Mouse (Mus musculus) neural tube, embryonic 15.5 days (tissue): ENCODE measurements around the gene Snap23. TPM values are rescaled to one million over a fixed set of nuclear protein-coding genes. Genes with fewer than 3 reads are reported as not detected.
A peak's percentile ranks its signal among the peaks of the same experiment; 100 is the strongest.

ENCODE experiments used
- ATAC-seq: fragments of 200-750 bp; cut with Nextera tagmentation; 2 replicates; pipeline ENCODE4 v1.8.0; 2017; ENCODE audit warnings: mild to moderate bottlenecking, moderate TSS enrichment, moderate library complexity; ENCODE audit not compliant: low FRiP score
- H3K27ac ChIP-seq: fragments of 300-500 bp; sonication (generic); replicated peaks from 2 replicates; pipeline ENCODE4 v1.5.1; 2015; ENCODE audit warnings: mild to moderate bottlenecking, inconsistent platforms
- H3K27me3 ChIP-seq: fragments of 300-500 bp; sonication (generic); replicated peaks from 2 replicates; pipeline ENCODE4 v1.6.1; 2015; ENCODE audit warnings: inconsistent platforms
- H3K36me3 ChIP-seq: fragments of 300-500 bp; sonication (generic); 2 replicates; pipeline ENCODE4 v1.6.1; 2015; ENCODE audit warnings: inconsistent platforms
- H3K4me1 ChIP-seq: fragments of 300-500 bp; sonication (generic); 2 replicates; pipeline ENCODE4 v1.6.1; 2015; ENCODE audit warnings: inconsistent platforms
- H3K4me2 ChIP-seq: fragments of 300-500 bp; sonication (generic); 2 replicates; pipeline ENCODE4 v1.6.1; 2015; ENCODE audit warnings: inconsistent platforms, mild to moderate bottlenecking, moderate library complexity
- H3K4me3 ChIP-seq: fragments of 300-500 bp; sonication (generic); replicated peaks from 2 replicates; pipeline ENCODE4 v1.5.1; 2015; ENCODE audit warnings: mild to moderate bottlenecking, inconsistent platforms
- H3K9ac ChIP-seq: fragments of 300-500 bp; sonication (generic); replicated peaks from 2 replicates; pipeline ENCODE4 v1.6.1; 2015; ENCODE audit warnings: mild to moderate bottlenecking, inconsistent platforms
- H3K9me3 ChIP-seq: fragments of 300-500 bp; sonication (generic); replicated peaks from 2 replicates; pipeline ENCODE4 v1.6.1; 2016; ENCODE audit warnings: inconsistent platforms
- WGBS: fragments of 180-500 bp; shearing (Covaris S2); methylation state at CpG from one replicate; pipeline ENCODE4 v1.1.7; 2015; ENCODE audit warnings: mixed read lengths; 5-methylcytosine and 5-hydroxymethylcytosine counted together
- polyA plus RNA-seq: library from polyadenylated mRNA; unstranded; fragments of >200 nt; fragmentation: Nextera tagmentation; extraction: Ambion mirVana; gene quantifications from 2 replicates; pipeline ENCODE4 v1.2.1, GENCODE M21; 2015

Snap23 gene
- polyA plus RNA-seq = 17.1 and 23.8 TPM in 2 replicates

GRCm38 (mm10) chr2:120566886-120567797 lies at the start of gene Snap23:
Snap23 (plus strand) TSS chr2:120567671.
- H3K9me3 ChIP-seq = no peaks in the 10 kb centered on the region
- H3K4me1 ChIP-seq = peaks cover 29% of the 10 kb centered on the region
- H3K27ac ChIP-seq = peak within 1 kb of the TSS; percentile 76
- H3K4me3 ChIP-seq = peak within 1 kb of the TSS; percentile 59
- peaks cover 7% of the 10 kb centered on the region; the same call in 1 of the 2 replicates for H3K36me3 ChIP-seq
- ATAC-seq = peak; percentile 90
- H3K4me2 ChIP-seq = peak within 1 kb of the TSS; percentile 67
- H3K27me3 ChIP-seq = no peaks in the 10 kb centered on the region
- 2% methylated on average over 42 of the region's 42 CpGs for WGBS
- H3K9ac ChIP-seq = peak within 1 kb of the TSS; percentile 63

- Histone ChIP-seq H3K27ac (no peak overlapping the region), H3K9me3 (no peaks in the 10 kb centered on the region), H3K4me1 (no peaks in the 10 kb centered on the region), H3K4me2 (no peak overlapping the region), H3K4me3 (no peak overlapping the region), H3K36me3 (peaks cover 89% of the 10 kb centered on the region), H3K9ac (no peak overlapping the region), H3K27me3 (no peaks in the 10 kb centered on the region)
- no peak for ATAC-seq
- 92% methylated on average over 5 of the region's 5 CpGs for WGBS
Observed at GRCm38 (mm10) chr2:120518547-120519210, 48.8 kb upstream of the Snap23 start.

DNA sequence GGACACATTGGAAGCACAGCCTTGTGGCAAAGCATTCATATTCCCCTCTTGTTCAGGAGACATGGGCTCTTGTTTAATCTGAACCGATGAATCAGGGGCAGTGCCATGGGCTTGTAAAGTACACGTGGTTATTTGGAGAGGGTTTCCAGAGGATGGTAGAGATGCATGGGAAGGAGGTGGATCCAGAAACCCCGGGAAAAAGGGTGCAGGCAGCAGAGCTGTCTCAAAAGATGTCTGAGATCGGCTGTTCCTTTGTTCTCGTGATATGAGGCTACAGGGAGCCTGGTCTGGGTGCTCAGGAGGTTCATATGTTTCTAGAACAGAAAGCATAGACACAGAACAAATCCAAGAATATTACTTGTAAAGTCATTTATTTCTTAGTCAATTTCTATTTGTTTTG lies 40.7 kb upstream of the Snap23 start:
- H3K36me3 ChIP-seq = peaks cover 92% of the 10 kb centered on the region
- ATAC-seq = no peak
- H3K9ac ChIP-seq = no peak overlapping the region
- H3K27me3 ChIP-seq = no peaks in the 10 kb centered on the region
- H3K4me1 ChIP-seq = no peaks in the 10 kb centered on the region
- no peak overlapping the region for H3K27ac ChIP-seq
- H3K9me3 ChIP-seq = no peaks in the 10 kb centered on the region
- H3K4me2 ChIP-seq = no peak overlapping the region
- WGBS = 95% methylated on average over 5 of the region's 5 CpGs
- no peak overlapping the region for H3K4me3 ChIP-seq

- Histone ChIP-seq H3K4me2 (no peak overlapping the region), H3K27ac (no peak overlapping the region), H3K4me3 (no peak overlapping the region), H3K9me3 (no peaks in the 10 kb centered on the region), H3K36me3 (peaks cover 90% of the 10 kb centered on the region), H3K27me3 (no peaks in the 10 kb centered on the region), H3K9ac (no peak overlapping the region), H3K4me1 (no peaks in the 10 kb centered on the region)
- no peak for ATAC-seq
Observed at GRCm38 (mm10) chr2:120529531-120529930, 37.9 kb upstream of the Snap23 start.

DNA sequence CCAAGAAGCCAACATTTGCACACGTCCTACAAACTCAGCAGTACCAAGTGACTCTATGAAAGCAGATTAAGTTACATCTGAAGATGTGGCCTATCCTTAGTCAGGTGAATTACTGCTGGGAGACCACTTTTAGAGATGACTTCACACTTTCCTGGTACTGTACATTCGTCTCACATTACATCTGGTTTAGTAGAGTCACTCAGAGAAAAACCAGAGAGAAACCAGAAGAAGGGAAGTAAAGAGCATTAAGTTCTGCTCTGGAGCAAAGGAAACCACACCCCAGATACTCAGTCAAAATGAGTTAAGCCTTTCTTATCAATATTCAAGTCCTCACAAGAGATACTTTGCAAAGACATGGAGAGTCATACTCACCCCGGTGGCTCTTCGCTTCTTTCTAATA lies 36.2 kb upstream of the Snap23 start:
- H3K36me3 ChIP-seq = peaks cover 83% of the 10 kb centered on the region
- H3K27me3 ChIP-seq = no peaks in the 10 kb centered on the region
- no peak overlapping the region for H3K4me2 ChIP-seq
- 87% methylated on average over 4 of the region's 4 CpGs for WGBS
- H3K9me3 ChIP-seq = no peaks in the 10 kb centered on the region
- no peak for ATAC-seq
- no peak overlapping the region for H3K9ac ChIP-seq
- H3K27ac ChIP-seq = no peak overlapping the region
- H3K4me1 ChIP-seq = no peaks in the 10 kb centered on the region
- no peak overlapping the region for H3K4me3 ChIP-seq

- Histone ChIP-seq H3K27ac (peak overlapping the region; percentile 38; the same call in 1 of the 2 replicates), H3K36me3 (peaks cover 16% of the 10 kb centered on the region), H3K4me3 (0 out of 2 replicates have a peak overlapping the region, but pooled peaks have one; percentile 6), H3K4me1 (peaks cover 13% of the 10 kb centered on the region), H3K27me3 (no peaks in the 10 kb centered on the region), H3K9ac (no peak overlapping the region), H3K9me3 (no peaks in the 10 kb centered on the region), H3K4me2 (peak overlapping the region; percentile 28)
- 21% methylated on average over 3 of the region's 3 CpGs for WGBS
- ATAC-seq = no peak
Observed at GRCm38 (mm10) chr2:120539333-120539732, 28.1 kb upstream of the Snap23 start.

DNA sequence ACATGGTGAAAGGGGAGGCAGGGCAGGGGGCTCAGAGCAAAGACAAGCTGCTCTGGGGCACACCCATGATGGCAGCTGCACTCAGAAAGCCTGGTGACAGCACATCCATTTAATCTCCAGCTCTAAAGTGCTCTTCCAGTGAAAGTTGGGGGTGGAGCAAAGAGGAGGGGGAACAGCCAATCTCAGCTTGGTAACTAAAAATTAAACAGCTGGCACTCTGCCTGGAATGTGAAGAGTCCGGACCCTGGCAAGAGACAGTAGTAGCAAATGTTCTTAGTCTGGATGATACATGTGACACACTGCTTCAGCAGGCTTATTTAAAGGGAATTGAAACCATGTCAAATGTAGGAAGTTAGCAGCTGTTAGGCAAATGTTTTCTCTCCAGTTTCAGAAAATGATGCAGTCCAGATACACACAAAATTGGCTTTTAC lies 27.7 kb upstream of the Snap23 start:
- peak; percentile 75 for ATAC-seq
- peaks cover 13% of the 10 kb centered on the region for H3K4me1 ChIP-seq
- H3K9me3 ChIP-seq = no peaks in the 10 kb centered on the region
- H3K27ac ChIP-seq = peak overlapping the region; percentile 38; the same call in 1 of the 2 replicates
- no peaks in the 10 kb centered on the region for H3K27me3 ChIP-seq
- WGBS = 3% methylated on average over 1 of the region's 1 CpGs
- peak overlapping the region; percentile 28 for H3K4me2 ChIP-seq
- H3K9ac ChIP-seq = no peak overlapping the region
- 0 out of 2 replicates have a peak overlapping the region, but pooled peaks have one; percentile 6 for H3K4me3 ChIP-seq
- H3K36me3 ChIP-seq = peaks cover 15% of the 10 kb centered on the region

GRCm38 (mm10) chr2:120544732-120545131 lies 22.7 kb upstream of the Snap23 start:
- H3K4me2 ChIP-seq = no peak overlapping the region
- no peak for ATAC-seq
- no peak overlapping the region for H3K27ac ChIP-seq
- peaks cover 29% of the 10 kb centered on the region for H3K36me3 ChIP-seq
- WGBS = 100% methylated on average over 2 of the region's 2 CpGs
- H3K4me3 ChIP-seq = no peak overlapping the region
- no peak overlapping the region for H3K9ac ChIP-seq
- H3K27me3 ChIP-seq = no peaks in the 10 kb centered on the region
- H3K4me1 ChIP-seq = peaks cover 6% of the 10 kb centered on the region; the same call in 1 of the 2 replicates
- no peaks in the 10 kb centered on the region for H3K9me3 ChIP-seq

- peaks cover 3% of the 10 kb centered on the region; the same call in 1 of the 2 replicates for H3K4me1 ChIP-seq
- no peak overlapping the region for H3K4me3 ChIP-seq
- H3K27ac ChIP-seq = no peak overlapping the region
- peaks cover 21% of the 10 kb centered on the region for H3K36me3 ChIP-seq
- no peak overlapping the region for H3K4me2 ChIP-seq
- no peaks in the 10 kb centered on the region for H3K27me3 ChIP-seq
- H3K9ac ChIP-seq = no peak overlapping the region
- WGBS = 74% methylated on average over 3 of the region's 3 CpGs
- ATAC-seq = no peak
- H3K9me3 ChIP-seq = no peaks in the 10 kb centered on the region
Observed at GRCm38 (mm10) chr2:120556868-120557267, 10.6 kb upstream of the Snap23 start.

- peaks cover 16% of the 10 kb centered on the region for H3K4me1 ChIP-seq
- no peak overlapping the region for H3K4me3 ChIP-seq
- H3K27ac ChIP-seq = no peak overlapping the region
- peaks cover 7% of the 10 kb centered on the region; the same call in 1 of the 2 replicates for H3K36me3 ChIP-seq
- no peaks in the 10 kb centered on the region for H3K27me3 ChIP-seq
- H3K9me3 ChIP-seq = no peaks in the 10 kb centered on the region
- H3K4me2 ChIP-seq = no peak overlapping the region
- H3K9ac ChIP-seq = no peak overlapping the region
- no peak for ATAC-seq
- WGBS = 84% methylated on average over 3 of the region's 3 CpGs
Observed at GRCm38 (mm10) chr2:120558813-120559212, 8.7 kb upstream of the Snap23 start.

DNA sequence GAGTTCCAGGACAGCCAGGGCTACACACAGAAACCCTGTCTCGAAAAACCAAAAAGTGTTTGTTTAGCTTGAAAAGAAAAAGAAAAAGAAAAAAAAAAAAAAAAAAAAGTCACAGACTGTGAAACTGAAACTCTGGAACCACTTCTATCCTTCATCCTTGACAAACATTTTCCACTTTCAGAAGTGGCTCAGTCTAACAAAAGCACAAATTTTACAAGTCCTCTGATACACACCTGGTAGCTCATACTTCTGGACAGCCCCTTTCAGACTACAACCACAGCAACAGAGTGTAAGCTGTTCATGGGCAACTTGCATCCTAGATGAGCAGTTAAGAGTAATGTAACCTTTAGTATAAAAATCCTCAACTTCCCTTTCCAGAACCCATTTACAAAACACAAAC lies 5.9 kb upstream of the Snap23 start:
- no peak overlapping the region for H3K4me2 ChIP-seq
- H3K27me3 ChIP-seq = no peaks in the 10 kb centered on the region
- peaks cover 16% of the 10 kb centered on the region for H3K4me1 ChIP-seq
- H3K4me3 ChIP-seq = no peak overlapping the region
- 88% methylated on average over 1 of the region's 1 CpGs for WGBS
- no peak overlapping the region for H3K27ac ChIP-seq
- no peak overlapping the region for H3K9ac ChIP-seq
- no peaks in the 10 kb centered on the region for H3K9me3 ChIP-seq
- no peaks in the 10 kb centered on the region for H3K36me3 ChIP-seq
- ATAC-seq = no peak
